Mouse (Mus musculus): ENCODE results near the gene Snrpa. TPM values are rescaled to one million over a fixed set of nuclear protein-coding genes. Genes with fewer than 3 reads are reported as not detected.

Gene Snrpa
- polyA plus RNA-seq, 1 experiment, result 467 TPM

DNA sequence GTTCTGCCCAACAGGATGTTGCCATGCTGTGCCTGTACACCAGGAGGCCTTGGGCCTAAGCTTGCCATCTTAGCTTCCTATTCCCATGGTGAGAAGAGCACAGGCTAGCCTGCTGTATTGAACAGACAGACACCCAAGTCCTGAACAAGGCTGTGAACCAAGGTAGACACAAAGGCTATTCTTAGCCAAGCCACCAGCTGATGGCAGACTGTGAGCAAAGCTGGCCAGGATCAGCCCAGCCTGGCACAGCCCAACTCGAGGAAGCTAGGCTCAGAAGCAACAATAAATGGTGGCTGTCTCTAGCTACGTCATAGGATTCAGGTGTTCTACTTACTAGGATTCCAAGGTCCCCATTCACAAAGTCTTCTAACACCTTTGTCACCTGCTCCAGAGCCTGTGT is 16.6 kb upstream of the Snrpa start:
- Histone ChIP-seq H3K27me3 (replicated peaks) (no peaks in the 10 kb centered on the region), H3K4me3 (replicated peaks) (no peak overlapping the region), H3K9me3 (no peaks in the 10 kb centered on the region), H3K36me3 (replicated peaks; ENCODE audit: low read length) (peaks cover 89% of the 10 kb centered on the region), H3K4me1 (peaks cover 13% of the 10 kb centered on the region)
- TF ChIP-seq FLI1 (IDR thresholded peaks at IDR 0.05; ENCODE audit: low read length), result no peak
- no peak for TF ChIP-seq GATA1 (IDR thresholded peaks at IDR 0.05; ENCODE audit: borderline replicate concordance, low read length)

DNA sequence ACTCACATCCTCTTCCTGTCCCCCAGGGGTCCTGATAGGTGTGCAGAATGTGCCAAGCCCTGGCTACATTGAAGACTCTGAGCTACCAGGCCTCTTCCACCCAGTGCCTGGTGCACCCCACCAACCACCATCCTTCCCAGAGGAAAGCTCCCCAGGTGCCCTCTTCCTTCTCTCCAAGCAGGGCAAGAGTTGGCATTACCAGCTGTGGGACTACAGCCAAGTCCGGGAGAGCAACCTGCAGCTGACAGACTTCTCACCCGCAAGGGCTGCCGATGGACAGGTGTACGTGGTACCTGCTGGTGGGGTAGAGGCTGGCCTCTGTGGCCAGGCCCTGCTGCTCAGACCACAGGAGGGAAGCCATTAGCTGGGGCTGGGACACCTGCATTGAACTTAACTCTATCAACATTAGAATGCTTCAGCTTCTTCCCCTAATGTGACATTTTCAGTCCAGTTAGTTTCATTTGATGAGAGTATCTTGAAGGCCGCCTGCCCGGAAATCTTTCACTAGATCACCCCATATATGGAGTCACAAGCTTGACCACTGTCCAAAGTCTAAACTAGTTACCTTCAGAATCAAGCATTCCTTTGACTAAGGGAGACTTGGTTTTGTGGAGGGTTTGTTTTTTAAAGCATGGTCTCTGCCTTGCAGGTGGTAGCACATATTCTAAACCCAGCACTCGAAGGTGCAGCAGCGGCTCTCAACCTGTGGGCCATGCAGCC is 7.8 kb upstream of the Snrpa start:
- H3K4me3 ChIP-seq (replicated peaks), result no peak overlapping the region
- TF ChIP-seq GATA1 (IDR thresholded peaks at IDR 0.05; ENCODE audit: borderline replicate concordance, low read length), result no peak
- TF ChIP-seq FLI1 (IDR thresholded peaks at IDR 0.05; ENCODE audit: low read length), result no peak
- peaks cover 71% of the 10 kb centered on the region for H3K36me3 ChIP-seq (replicated peaks; ENCODE audit: low read length)
- no peaks in the 10 kb centered on the region for H3K9me3 ChIP-seq
- H3K27me3 ChIP-seq (replicated peaks), result no peaks in the 10 kb centered on the region
- peaks cover 14% of the 10 kb centered on the region for H3K4me1 ChIP-seq

DNA sequence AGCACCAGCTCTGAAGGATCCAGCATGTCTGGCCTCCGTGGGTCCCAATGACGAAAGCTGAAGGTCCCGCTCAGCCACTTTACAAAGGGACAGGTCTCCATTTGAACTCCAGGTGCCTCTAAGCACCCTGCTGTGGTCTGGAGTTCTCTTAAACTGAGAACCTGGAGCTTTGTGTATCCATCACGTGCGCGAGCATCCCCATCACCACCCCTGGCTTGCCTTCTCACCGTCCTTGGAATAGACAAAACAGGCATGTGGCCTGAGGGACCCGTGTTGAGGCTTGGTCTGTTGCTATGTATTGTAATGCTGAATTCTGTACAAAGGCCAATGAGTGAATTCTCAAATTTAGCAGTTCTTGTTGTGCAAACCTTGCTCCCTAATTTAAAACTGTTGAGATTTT is 2.7 kb upstream of the Snrpa start:
- no peak overlapping the region for H3K4me3 ChIP-seq (replicated peaks)
- no peaks in the 10 kb centered on the region for H3K27me3 ChIP-seq (replicated peaks)
- no peaks in the 10 kb centered on the region for H3K9me3 ChIP-seq
- H3K4me1 ChIP-seq, result peaks cover 47% of the 10 kb centered on the region
- TF ChIP-seq GATA1 (IDR thresholded peaks at IDR 0.05; ENCODE audit: borderline replicate concordance, low read length) (no peak), FLI1 (IDR thresholded peaks at IDR 0.05; ENCODE audit: low read length) (no peak)
- peaks cover 43% of the 10 kb centered on the region for H3K36me3 ChIP-seq (replicated peaks; ENCODE audit: low read length)

DNA sequence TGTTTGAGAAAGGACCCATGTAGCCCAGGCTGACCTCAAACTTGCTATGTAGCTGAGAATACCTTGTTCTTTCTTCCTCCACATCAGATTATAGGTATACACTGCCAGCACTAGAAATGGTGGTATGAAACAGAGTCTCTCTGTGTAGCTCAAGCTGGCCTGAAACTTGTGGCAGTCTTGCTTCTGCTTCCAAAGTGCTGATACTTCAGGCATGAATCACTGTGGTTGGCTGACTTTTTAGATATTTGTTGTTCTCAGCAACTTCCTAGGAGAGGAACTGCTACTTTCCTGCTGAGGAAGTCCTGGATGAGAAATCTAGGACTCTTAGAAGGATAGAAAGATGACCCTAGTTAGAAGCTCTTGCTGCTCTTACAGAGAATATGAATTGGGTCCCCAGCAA is 2.3 kb upstream of the Snrpa start:
- no peaks in the 10 kb centered on the region for H3K9me3 ChIP-seq
- no peak for TF ChIP-seq GATA1 (IDR thresholded peaks at IDR 0.05; ENCODE audit: borderline replicate concordance, low read length)
- no peaks in the 10 kb centered on the region for H3K27me3 ChIP-seq (replicated peaks)
- peaks cover 43% of the 10 kb centered on the region for H3K36me3 ChIP-seq (replicated peaks; ENCODE audit: low read length)
- no peak overlapping the region for H3K4me3 ChIP-seq (replicated peaks)
- peaks cover 52% of the 10 kb centered on the region for H3K4me1 ChIP-seq

DNA sequence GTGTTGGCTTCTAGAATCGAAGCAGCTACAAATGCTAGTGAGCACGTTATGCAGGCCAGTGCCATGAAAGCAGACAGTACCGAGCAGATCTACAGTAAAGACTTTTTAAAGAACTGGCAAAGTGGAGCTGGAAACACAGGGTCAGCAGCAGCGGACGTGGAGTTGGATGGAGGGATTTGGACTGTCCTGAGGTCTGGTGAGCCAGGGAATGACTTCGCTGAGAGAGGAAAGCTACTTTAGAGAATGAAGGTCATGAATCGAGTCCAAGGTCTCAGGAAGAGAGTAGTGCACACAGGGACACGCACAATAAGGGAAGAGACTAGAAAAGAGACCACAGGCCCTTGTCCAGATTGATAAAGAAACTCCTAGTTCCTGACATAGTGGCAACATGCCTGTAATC is 1.6 kb upstream of the Snrpa start:
- TF ChIP-seq GATA1 (IDR thresholded peaks at IDR 0.05; ENCODE audit: borderline replicate concordance, low read length), result no peak
- no peak for TF ChIP-seq FLI1 (IDR thresholded peaks at IDR 0.05; ENCODE audit: low read length)
- Histone ChIP-seq H3K27me3 (replicated peaks) (no peaks in the 10 kb centered on the region), H3K4me1 (peaks cover 58% of the 10 kb centered on the region), H3K9me3 (no peaks in the 10 kb centered on the region), H3K36me3 (replicated peaks; ENCODE audit: low read length) (peaks cover 43% of the 10 kb centered on the region), H3K4me3 (replicated peaks) (no peak overlapping the region)

DNA sequence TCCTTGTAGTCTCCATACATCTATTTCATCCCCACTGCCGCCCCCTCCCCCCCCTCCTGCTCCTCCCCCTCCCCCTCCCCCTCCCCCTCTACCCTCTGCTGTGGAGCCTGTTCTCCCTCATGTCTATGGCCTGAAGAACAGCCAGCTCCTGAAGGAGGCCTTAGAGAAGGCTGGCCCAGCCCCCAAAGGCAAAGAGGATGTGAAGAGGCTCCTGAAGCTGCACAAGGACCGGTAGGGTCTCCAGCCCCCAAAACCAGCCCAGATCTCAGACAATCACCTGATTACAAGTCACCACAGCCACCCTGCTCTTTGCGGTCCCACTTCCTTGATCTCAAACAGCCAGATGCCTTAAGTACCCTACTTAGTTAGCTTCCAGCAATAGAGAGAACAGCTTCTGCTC is 1.1 kb upstream of the Snrpa start:
- peaks cover 63% of the 10 kb centered on the region for H3K4me1 ChIP-seq
- no peaks in the 10 kb centered on the region for H3K27me3 ChIP-seq (replicated peaks)
- peaks cover 43% of the 10 kb centered on the region for H3K36me3 ChIP-seq (replicated peaks; ENCODE audit: low read length)
- TF ChIP-seq GATA1 (IDR thresholded peaks at IDR 0.05; ENCODE audit: borderline replicate concordance, low read length) (no peak), FLI1 (IDR thresholded peaks at IDR 0.05; ENCODE audit: low read length) (no peak)
- no peaks in the 10 kb centered on the region for H3K9me3 ChIP-seq
- peak overlapping the region; percentile 4 for H3K4me3 ChIP-seq (replicated peaks)

DNA sequence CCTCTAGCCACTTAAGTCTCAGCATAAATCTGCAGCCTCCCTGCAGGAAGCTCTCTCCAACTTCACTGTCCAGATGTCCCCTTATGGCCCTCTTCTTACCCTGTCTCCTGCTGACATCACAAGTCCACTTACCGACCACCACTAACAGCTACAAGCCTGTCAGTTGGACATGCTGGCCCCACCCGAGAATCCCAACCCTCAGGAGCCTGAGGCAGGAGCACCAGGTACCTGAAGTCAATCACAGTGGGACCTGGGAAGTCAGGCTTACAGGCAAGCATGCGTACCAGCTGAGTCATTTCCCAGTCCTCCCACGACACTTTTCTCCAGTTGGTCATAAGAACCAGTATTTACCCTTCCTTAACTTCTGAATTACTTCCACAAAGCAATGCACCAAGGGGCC is 2.3 kb downstream of the Snrpa start:
- no peaks in the 10 kb centered on the region for H3K27me3 ChIP-seq (replicated peaks)
- H3K9me3 ChIP-seq, result no peaks in the 10 kb centered on the region
- peaks cover 63% of the 10 kb centered on the region for H3K4me1 ChIP-seq
- peaks cover 63% of the 10 kb centered on the region for H3K36me3 ChIP-seq (replicated peaks; ENCODE audit: low read length)
- H3K4me3 ChIP-seq (replicated peaks), result no peak overlapping the region
- no peak for TF ChIP-seq FLI1 (IDR thresholded peaks at IDR 0.05; ENCODE audit: low read length)
- no peak for TF ChIP-seq GATA1 (IDR thresholded peaks at IDR 0.05; ENCODE audit: borderline replicate concordance, low read length)

DNA sequence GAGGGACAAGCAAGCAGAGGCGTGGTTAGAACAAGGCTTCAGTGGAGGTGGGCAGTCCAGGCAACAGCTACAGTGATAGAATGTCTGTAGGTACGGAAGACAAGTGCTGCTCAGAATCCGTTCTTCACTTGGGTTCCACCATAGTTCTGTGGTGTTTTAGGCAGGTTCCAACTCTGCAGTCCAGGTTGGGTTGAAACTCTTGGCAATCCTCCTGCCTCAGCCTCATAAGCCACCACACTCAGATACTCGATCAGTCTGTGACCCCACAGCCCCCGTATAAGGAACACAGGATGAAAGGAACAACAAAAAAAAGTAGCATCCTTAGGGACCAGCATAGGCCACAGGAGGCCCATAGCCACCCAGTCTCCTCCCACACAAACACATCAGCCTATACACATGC is 3.6 kb downstream of the Snrpa start:
- no peaks in the 10 kb centered on the region for H3K27me3 ChIP-seq (replicated peaks)
- no peaks in the 10 kb centered on the region for H3K9me3 ChIP-seq
- H3K36me3 ChIP-seq (replicated peaks; ENCODE audit: low read length), result peaks cover 76% of the 10 kb centered on the region
- peaks cover 51% of the 10 kb centered on the region for H3K4me1 ChIP-seq
- H3K4me3 ChIP-seq (replicated peaks), result no peak overlapping the region
- TF ChIP-seq GATA1 (IDR thresholded peaks at IDR 0.05; ENCODE audit: borderline replicate concordance, low read length) (no peak), FLI1 (IDR thresholded peaks at IDR 0.05; ENCODE audit: low read length) (no peak)

DNA sequence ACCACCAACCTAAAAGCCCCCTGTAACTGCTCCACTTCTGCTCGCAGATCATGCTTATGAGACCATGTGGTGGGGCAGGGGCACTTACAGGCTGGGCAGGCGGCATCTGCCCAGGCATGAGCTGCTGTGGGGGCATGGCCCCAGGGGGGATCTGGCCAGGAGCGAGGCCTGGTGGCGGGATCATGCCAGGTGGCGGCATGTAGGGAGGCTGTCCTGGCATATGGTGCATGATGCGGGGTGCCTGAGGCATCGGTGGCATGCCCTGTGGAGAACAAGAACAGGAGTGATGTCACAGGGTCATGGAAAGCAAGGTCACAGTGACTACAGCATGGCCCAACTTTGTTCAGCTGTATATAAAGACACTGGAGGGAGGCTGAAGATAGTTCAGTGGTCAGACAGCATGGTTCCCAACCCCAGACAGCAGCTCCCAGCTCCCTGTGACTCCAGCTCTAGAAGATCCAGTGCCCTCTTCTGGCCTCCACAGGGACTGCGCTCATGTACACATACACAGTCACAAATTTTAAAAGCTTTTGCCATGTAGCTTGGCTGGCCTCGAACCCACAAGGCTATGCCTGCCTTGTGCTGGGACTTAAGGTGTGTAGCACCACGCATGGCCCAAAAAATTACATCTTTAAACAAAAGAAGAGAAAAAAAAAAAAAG is 6.7 kb downstream of the Snrpa start:
- Histone ChIP-seq H3K4me1 (peaks cover 36% of the 10 kb centered on the region), H3K36me3 (replicated peaks; ENCODE audit: low read length) (peaks cover 98% of the 10 kb centered on the region), H3K27me3 (replicated peaks) (no peaks in the 10 kb centered on the region), H3K9me3 (no peaks in the 10 kb centered on the region), H3K4me3 (replicated peaks) (peak overlapping the region; percentile 46)
- no peak for TF ChIP-seq GATA1 (IDR thresholded peaks at IDR 0.05; ENCODE audit: borderline replicate concordance, low read length)
- no peak for TF ChIP-seq FLI1 (IDR thresholded peaks at IDR 0.05; ENCODE audit: low read length)

DNA sequence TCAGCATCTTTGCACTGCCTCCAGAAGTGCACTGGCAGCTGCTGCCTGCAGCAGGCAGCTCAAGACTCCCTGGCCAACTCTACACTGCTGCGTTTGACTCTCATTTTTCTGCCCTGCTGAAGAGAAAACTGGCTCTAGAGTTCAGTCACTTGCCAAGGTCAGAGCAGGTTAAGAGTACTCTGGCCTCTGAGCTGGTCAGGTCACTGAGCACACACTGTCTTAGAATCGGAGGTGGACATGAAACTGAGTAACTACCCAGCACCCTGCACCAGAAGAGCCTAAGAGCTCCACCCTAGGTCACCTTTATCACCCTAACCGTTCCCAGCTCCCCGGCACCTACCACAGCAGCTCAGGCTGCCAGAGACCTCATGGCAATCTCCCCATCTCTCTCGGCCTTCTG is 10.1 kb downstream of the Snrpa start:
- H3K4me1 ChIP-seq, result peaks cover 14% of the 10 kb centered on the region
- H3K4me3 ChIP-seq (replicated peaks), result no peak overlapping the region
- peaks cover 77% of the 10 kb centered on the region for H3K36me3 ChIP-seq (replicated peaks; ENCODE audit: low read length)
- no peaks in the 10 kb centered on the region for H3K9me3 ChIP-seq
- TF ChIP-seq GATA1 (IDR thresholded peaks at IDR 0.05; ENCODE audit: borderline replicate concordance, low read length) (no peak), FLI1 (IDR thresholded peaks at IDR 0.05; ENCODE audit: low read length) (no peak)
- no peaks in the 10 kb centered on the region for H3K27me3 ChIP-seq (replicated peaks)
